Mouse (Mus musculus) megakaryocyte, embryonic 14.5 days (primary cell): ENCODE data around the gene Bag3.

Experiments used
- FLI1 ChIP-seq: IDR thresholded peaks from 2 replicates; pipeline ENCODE4 v1.6.1; 2012; ENCODE audit warnings: low read length, inconsistent platforms, mixed read lengths
- GATA1 ChIP-seq: IDR thresholded peaks from 3 replicates; pipeline ENCODE4 v1.6.1; 2012; ENCODE audit warnings: mixed read lengths, low read length, inconsistent platforms, borderline replicate concordance

GRCm38 (mm10) chr7:128513512-128513911 is 9.9 kb upstream of the Bag3 start:
- TF ChIP-seq GATA1 (no peak), FLI1 (no peak)
